Mouse (Mus musculus): ENCODE data around the gene Taf1.

The Taf1 gene

DNA sequence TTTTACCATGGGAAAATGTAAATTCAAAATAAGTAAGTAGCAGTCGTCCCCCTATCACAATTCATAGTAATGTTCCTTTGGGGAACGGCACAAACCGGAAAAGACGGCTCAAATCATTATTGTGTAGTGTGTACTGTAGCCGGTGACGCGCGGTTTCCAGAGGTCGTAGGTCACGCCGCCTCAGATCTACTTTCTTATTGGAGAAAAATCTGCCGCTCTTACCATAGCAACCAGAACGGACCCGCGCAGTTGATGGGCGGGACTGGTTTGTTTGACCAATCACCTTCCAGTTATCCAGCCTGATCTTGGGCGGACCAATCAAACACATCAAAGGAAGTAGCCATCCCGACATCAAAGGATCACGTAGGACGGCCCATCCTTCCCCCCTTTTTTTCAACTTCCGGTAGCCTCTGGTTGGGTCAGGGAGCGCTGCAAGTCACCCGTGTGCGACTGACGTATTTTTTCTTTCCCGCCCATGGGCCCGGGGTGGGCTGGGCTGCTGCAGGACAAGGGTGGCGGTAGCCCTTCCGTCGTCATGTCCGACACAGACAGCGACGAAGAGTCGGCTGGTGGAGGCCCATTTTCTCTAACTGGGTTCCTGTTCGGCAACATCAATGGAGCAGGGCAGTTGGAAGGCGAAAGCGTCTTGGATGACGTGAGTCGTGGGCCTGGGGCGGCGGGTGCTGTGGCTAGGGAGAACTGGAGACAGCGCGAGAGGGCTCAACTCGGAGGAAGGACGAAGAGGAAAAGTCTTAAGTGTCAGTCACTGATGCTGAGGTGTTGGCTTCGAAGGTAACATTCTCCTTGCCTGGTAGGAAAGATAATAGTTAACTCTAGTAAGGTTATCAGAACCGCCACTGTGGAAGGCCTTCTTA lies at the start of gene Taf1:
Taf1 (plus strand) TSS at position 388 of the 875 bp plus-strand sequence.
- peak; percentile 98 for DNase-seq

DNA sequence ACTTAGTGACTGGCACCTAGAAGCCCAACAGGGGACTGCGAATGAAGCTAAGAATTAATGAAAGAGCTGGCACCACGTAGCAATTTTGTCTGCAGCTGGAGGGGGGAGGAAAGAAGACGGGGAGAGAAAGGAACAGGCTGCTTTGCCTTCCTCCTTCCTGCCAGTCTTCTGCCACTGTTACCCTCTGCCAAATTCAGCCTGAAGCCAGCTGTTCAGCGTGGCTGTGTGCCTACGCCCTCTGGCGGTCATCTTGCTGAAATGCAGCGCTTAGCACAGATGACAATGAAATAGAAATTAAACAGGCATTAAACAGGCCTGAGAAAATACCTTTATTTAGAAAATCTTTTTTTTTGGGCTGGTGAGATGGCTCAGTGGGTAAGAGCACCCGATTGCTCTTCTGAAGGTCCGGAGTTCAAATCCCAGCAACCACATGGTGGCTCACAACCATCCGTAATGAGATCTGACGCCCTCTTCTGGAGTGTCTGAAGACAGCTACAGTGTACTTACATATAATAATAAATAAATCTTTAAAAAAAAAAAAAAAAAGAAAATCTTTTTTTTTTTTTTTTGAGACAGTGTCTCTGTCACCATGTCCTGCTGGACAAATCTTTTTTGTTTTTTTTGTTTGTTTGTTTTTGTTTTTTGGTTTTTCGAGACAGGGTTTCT lies 45.9 kb upstream of the Taf1 start:
- DNase-seq, result peak; percentile 43

DNA sequence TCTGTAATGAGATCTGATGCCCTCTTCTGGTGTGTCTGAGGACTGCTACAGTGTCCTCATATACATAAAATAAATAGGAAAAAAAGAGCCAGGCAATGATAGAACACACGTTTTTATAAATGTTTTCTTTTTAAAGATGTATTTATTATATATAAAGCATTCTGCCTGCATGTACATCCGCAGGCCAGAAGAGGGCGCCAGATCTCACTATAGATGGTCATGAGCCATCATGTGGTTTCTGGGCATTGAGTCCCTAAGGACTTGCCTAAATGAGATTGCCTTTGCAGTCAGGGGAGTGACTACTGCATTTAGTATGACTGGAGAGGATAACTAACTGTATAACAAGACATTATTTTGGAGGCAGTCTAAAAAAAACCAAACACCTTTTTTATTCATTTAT lies 27.9 kb upstream of the Taf1 start:
- DNase-seq, result peak; percentile 31

DNA sequence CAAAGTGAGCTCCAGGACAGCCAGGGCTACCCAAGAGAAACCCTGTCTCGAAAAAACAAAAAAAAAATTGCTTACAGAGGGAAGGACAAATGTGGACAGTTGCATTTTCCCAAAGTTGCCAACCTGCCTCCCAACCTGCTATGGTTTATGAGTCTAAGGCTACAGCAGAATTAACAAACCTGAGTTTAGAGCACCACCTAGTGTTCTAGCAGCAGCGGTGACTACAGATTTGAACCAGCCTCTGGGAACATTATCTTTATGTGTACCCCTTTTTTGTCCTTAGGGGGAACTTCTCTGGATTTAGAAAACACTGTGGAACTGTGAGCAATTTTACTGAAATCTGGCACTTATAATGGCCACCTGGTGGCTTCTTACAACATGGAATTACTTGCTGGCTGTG lies 16.8 kb upstream of the Taf1 start:
- DNase-seq, result no peak

DNA sequence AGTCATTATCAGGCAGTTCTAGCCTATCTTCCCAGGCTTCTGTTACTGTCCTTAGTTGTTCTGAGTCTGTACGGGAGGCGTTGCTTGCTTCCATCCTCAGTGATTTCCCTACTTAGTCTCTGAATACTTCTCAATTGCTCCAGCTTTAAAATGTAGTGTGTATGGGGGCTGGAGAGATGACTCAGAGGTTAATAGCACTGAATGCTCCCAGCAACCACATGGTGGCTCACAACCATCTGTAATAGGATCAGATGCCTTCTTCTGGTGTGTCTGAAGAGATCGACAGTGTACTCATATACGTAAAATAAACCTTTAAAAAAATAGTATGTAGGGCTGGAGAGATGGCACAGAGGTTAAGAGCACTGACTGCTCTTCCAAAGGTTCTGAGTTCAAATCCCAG lies 14.5 kb upstream of the Taf1 start:
- no peak for DNase-seq

DNA sequence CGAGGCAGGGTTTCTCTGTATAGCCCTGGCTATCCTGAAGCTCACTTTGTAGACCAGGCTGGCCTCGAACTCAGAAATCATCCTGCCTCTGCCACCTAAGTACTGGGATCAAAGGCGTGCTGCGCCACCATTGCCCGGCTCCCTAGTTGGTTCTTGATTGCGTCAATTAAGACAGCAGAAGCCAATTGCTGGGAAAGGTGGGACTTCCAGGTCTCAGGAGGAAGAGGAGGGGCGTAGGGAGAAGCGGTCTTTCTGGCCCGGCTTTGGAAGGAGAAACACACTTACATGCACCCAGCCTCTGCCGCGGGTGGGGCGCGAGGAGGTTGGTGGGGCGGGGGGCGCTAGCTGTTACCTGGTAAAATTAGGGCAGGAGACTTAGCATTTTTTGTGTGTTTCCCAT lies 10.5 kb upstream of the Taf1 start:
- DNase-seq, result peak; percentile 41

DNA sequence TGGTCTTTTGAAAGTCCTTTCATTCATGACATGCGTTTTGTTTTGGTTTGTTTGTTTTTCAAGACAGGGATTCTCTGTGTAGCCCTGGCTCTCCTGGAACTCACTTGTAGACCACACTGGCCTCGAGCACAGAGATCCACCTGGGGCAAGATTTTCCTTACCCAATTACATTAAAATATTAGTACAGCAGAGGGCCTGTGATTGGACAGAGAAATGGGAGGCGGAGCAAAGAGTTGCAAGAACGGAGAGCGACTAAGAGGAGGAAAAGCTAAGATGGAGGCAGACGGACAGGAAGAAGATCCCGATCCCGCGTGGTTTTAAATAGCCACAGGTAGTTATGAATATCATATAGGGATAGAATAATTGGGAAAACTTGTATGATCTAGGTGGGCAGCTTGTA lies 5.2 kb upstream of the Taf1 start:
- DNase-seq, result peak; percentile 59

DNA sequence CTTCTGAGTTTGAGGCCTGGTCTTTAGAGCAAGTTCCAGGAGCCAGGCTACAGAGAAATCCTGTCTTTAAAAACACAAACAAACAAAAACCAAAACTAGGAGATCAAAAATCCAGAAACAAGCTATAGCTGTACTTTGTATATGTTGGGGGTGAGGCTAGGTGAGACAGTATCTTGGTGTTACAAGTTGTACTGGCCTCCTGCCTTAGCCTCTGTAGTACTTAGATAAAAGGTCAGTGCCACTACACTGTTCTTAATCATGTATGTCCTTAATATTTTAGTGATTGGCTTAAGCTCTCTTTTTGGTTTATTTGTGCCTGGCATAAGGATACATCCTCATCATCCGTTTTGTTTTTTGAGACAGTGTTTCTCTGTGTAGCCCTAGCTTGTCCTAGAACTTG lies 52.9 kb downstream of the Taf1 start:
- no peak for DNase-seq

DNA sequence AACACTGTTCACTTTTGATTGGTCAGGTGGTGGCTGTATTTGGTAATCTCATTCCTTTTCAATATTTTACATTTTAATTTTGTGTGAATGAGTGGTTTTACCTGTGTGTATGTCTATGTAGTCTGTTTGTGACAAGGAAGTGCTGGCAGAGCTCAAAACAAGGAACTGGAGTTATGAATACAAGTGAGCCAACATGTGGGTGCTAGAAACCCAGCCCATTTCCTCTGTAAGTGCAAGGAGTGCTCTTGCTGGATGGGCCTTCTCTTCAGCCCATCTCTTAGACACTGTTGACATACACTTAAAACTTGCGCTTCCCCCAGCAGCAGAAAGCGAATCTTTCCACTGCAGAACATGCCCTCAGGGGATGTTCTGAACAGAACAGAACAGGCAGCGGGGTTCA lies 83.6 kb downstream of the Taf1 start:
- DNase-seq, result no peak

DNA sequence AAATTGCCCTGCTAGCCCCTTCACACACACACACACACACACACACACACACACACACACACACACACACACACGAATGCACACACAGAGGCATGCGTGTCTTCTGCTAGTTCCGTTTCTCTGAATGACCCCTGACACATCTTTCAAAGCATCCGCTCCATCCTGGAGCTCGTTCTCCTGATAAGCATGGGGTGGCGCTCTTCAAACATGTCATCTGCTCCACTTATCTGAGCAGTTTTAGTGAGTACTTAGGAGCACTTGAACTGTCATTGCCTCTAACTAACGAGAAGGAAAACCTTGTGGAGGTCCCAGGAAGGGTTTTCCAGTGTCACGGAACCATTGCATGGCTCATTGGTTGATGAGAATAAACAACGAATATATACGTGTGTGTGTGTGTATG lies 85.4 kb downstream of the Taf1 start:
- DNase-seq, result no peak

DNA sequence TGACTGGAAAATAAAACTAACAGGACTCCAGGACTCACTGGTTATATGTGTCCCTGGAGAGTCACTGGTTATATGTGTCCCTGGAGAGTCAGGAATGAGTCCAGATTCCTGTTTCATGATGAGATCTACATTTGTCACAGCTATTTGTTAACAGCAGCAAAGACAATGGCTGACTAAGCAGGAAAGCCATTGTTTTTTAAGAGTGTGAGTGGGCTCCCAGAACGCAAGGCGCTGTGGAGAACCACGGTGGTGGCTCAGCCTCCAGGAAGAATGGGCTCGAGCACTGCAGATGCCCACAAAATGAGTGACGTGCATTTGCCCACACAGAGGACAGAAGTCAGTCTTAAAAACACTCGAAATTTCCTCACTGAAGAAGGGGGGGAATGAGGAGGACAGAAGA lies 87.8 kb downstream of the Taf1 start:
- no peak for DNase-seq

DNA sequence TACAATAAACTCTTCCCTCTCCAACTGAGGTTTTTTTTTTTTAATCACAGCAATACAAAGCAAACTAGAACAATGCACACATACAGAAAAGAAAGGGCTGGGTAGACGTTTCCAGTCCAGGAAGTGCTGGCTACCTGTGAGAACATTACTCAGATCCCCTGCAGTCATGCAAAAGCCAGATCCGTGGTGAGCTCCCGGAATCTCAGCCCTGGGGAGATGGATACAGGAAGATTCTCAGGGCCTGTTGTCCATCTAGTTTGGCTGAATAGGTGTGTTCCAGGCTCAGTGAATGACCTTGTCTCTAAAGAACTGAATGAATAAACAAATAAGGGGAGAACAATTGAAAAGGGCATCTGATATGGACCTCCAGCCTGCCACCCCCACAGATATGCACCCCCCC lies 90.0 kb downstream of the Taf1 start:
- no peak for DNase-seq

DNA sequence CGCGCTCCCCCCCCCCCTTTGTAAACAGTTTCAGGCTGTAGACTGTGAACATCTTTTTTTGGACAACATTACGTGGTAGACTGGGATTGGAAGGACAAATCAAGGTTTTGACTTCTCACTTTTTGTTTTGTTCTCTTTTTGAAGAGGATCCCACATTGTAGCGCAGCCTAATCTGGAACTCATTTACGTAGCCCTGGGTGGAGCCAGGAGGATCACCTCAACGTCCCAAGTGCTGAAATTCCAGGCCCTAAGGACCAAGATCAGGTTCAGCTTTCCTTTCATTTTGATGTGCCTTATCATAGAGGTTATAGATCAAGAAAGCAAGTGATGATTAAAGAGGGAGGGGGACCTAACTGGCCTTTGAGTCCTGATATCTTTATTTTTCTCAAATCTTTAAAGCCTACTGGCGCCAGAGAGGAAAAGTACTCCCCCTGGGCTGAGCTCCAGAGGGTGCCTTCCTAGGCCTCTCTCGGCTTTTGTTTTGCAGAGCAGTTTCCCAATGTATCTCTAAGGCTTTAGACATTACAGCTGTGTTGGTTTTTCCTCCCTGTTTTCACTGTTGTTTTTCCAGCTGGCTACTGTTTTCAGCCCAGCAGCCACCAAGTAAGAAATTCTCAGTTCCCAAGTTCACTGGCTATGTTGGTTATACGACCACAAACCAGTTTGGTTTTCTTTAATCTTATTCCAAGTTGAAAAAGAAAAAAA lies 104.4 kb downstream of the Taf1 start:
- no peak for DNase-seq

DNA sequence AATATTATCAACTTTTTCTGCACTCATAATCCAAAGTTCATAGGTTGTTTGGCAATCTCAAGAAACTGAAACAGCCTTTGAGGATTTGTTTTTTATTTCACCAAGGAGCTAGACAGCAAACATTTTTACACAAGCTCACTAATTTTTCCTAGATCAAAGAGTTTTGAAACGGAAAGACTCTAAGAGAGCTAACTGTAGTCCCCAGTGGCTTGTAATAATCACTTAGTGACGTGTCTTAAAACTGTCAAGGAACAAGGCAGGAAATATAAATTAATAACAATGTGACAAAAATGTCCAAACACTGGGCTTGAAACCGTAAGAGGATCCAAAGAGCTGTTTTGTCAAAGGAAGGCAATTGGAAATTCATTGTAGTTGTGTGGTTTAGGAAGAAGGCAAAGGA lies 106.3 kb downstream of the Taf1 start:
- DNase-seq, result no peak

DNA sequence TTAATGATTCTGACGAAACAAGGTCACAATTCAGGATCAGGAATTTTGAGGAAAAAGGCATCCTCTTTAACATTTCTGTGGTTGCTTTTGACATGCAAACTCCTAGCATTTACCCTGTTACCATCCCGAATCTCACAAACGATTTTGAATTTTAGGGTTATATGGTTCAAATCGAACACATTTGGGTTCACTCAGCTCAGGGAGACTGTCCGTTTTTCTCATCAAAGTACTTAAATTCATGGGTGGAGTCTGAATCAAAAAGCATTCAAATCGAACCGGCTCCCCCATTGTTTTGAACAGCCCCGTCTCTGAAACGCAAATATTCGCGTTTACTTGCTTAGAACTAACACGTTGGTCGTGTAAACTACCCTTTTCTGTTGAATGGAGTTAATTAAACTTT lies 106.8 kb downstream of the Taf1 start:
- no peak for DNase-seq

DNA sequence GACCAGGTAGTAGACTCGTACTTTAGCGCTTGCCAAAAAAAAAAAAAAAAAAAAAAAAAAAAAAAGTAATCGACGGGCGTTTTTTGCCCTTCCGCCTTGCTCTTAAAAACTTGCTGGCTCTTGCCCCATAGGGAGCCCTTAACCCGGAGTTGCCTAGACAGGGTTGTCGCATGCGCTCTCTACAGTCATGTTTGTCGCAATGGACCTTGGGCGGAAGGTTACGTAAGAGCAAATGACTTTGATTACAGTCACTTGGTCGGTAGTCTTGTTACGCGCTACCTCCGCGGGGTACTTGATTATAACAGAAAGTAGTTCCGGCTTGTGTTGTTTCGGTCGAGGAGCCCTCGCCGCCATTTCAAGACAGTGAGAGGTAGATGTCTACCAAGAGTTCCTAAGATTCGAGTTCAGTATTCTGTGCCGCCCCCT lies 107.2 kb downstream of the Taf1 start, which contains the start of gene Ogt:
Ogt (plus strand) TSS at position 320 of the 426 bp plus-strand sequence.
- peak; percentile 97 for DNase-seq

DNA sequence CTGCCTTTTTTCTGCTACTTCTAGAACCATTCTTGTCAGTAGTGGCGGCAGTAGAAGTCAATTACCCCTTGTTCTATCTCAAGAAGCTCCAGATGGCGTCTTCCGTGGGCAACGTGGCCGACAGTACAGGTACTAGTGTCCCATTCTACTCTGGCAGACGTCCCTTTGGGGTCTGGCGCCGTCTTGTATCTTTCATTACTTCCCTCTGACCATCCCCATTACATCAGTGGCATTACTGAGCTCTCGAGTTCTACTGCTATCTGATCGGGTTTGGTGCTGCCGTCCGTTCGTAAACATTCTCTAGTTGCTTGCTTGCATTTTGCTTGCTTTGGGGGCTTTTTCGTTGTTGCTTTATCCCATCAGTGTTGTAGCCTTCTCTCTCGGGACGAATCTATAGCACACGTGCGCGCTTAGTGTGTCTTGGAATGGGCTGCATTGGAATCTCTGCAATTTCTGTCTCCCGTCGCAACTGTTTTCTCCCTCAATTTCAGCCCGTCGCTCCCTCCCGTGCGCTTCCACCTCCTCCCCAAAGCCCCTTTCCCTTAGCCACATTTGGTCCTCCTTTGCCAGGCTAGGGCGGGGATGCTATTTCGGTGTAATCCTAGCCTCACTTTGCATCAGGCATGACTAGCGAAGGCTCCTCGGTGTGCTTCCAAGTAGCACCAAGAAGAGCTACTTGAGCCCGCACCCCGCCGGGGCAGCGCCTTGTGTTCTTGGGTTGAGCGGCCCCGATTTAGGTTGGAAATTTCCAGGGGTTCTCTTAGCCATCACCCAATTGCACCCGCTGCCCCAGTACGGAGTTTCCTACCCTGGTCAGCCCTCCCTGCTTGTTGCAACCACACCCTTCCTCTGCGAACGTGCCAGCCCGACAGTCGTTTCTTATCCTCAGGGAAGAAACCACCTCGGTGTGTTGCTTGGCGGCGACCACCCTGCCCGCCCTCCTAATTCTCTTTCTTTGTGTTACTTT lies 107.9 kb downstream of the Taf1 start:
- DNase-seq, result peak; percentile 53

DNA sequence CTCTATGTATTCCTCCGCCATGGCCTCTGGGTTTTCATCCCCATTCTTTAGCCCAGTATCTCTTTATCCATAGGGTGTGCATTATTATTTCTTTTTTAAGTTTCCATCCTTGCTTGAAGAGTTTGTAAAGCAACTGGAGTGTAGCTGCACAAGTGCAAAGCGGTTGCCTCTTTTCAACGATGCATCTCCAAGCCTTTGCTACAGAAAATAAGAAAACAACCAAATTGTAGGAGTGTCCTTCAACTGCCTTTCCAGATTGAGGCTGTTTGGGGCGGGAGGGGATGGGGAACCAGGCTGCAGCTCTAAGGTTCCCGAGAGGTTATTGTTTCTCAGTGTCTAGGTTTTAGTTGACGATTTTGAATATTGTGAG lies 108.6 kb downstream of the Taf1 start:
- DNase-seq, result no peak

DNA sequence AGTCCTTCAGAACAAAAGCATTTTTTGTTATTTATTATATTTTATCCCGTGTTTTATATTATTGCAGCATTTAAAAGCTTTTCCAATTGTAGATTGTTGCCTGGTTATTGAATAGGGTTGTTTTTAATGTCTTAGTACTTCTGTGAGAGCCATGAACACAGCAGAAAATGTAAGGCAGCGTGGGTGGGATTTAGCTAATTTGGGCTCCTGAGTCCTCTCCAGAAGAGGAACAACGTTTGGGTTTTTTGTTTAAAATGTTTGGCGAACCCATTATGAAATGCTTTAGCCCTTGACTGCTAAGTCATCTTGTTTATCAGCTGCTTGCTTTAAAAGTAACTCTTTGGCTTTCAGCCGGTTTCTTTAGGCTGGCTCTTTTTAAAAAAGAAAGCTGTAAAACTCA lies 109.6 kb downstream of the Taf1 start:
- DNase-seq, result peak; percentile 20

DNA sequence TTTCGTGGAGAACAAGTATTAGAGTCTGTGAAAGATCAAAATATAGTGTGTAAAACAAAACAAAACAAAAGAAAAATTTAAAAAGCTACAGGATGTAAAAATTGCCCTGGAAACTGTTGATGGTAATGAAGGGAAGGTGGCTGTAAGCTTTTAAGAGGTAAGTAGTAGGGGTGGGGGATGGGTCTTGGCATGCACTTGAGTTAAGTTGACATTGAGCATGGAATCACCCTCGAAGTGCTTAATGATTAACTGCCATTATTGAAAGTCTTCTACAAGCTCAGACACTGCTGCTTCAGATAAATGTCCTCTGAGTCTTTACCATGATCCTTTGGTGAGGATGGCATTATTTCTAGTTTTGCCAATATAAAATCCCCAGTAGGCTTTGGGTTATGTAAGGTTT lies 112.8 kb downstream of the Taf1 start:
- DNase-seq, result peak; percentile 31

DNA sequence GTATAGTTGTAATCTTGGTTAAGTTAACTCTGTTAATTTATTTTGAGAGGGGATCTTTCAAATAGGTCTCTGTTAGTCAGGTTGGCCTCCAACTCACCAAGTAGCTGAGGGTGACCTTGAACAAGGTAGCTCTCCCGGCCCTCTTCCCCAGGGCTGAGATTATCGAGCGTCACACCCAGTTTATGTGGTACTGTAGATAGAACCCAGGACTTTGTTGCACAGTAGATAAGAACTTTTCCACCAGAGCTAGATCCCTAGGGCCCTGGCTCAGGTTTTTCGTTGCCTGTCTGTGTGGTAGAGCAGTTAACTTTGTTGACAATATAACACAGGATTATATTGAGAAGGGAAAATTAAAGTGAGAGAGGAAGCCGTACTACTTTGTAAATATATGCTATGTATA lies 114.1 kb downstream of the Taf1 start:
- DNase-seq, result no peak

All from lung, postnatal 36 days (tissue).